Mouse (Mus musculus): ENCODE data around the gene Mylk4. TPM values are rescaled to one million over a fixed set of nuclear protein-coding genes. Genes with fewer than 3 reads are reported as not detected.

Mylk4 gene
- polyA plus RNA-seq, 1 experiment = 1.1 TPM

GRCm38 (mm10) chr13:32719284-32719683 lies 64.5 kb downstream of the Mylk4 start:
- 38% methylated on average over 3 of the region's 3 CpGs for WGBS
- TF ChIP-seq CTCF (IDR thresholded peaks at IDR 0.05; ENCODE audit: control insufficient read depth, insufficient read depth, low read length) (no peak), POLR2A (IDR thresholded peaks at IDR 0.05; ENCODE audit: borderline replicate concordance, control insufficient read depth, low read depth, low read length) (no peak)
- H3K27ac ChIP-seq (ENCODE audit: control insufficient read depth, insufficient read depth, low read depth, low read length, poor library complexity) = no peak overlapping the region
- no peaks in the 10 kb centered on the region for H3K4me1 ChIP-seq (ENCODE audit: control insufficient read depth, insufficient read depth, low read length)
- H3K4me3 ChIP-seq (replicated peaks; ENCODE audit: control insufficient read depth, low read depth, low read length) = no peak overlapping the region

GRCm38 (mm10) chr13:32717709-32718108 lies 66.0 kb downstream of the Mylk4 start:
- WGBS = 65% methylated on average over 5 of the region's 5 CpGs
- TF ChIP-seq POLR2A (IDR thresholded peaks at IDR 0.05; ENCODE audit: borderline replicate concordance, control insufficient read depth, low read depth, low read length) = no peak
- TF ChIP-seq CTCF (IDR thresholded peaks at IDR 0.05; ENCODE audit: control insufficient read depth, insufficient read depth, low read length) = no peak

GRCm38 (mm10) chr13:32712568-32712967 lies 71.2 kb downstream of the Mylk4 start:
- Histone ChIP-seq H3K27ac (ENCODE audit: control insufficient read depth, insufficient read depth, low read depth, low read length, poor library complexity) (no peak overlapping the region), H3K4me3 (replicated peaks; ENCODE audit: control insufficient read depth, low read depth, low read length) (no peak overlapping the region), H3K4me1 (ENCODE audit: control insufficient read depth, insufficient read depth, low read length) (peaks cover 2% of the 10 kb centered on the region)
- WGBS = 16% methylated on average over 3 of the region's 3 CpGs
- TF ChIP-seq POLR2A (IDR thresholded peaks at IDR 0.05; ENCODE audit: borderline replicate concordance, control insufficient read depth, low read depth, low read length) (no peak), CTCF (IDR thresholded peaks at IDR 0.05; ENCODE audit: control insufficient read depth, insufficient read depth, low read length) (no peak)

More at GRCm38 (mm10) chr13:32717709-32718108, 66.0 kb downstream of the Mylk4 start:
- Histone ChIP-seq H3K4me1 (ENCODE audit: control insufficient read depth, insufficient read depth, low read length) (no peaks in the 10 kb centered on the region), H3K4me3 (replicated peaks; ENCODE audit: control insufficient read depth, low read depth, low read length) (no peak overlapping the region), H3K27ac (ENCODE audit: control insufficient read depth, insufficient read depth, low read depth, low read length, poor library complexity) (no peak overlapping the region)

- no peak for TF ChIP-seq POLR2A (IDR thresholded peaks at IDR 0.05; ENCODE audit: borderline replicate concordance, control insufficient read depth, low read depth, low read length)
- no peak for TF ChIP-seq CTCF (IDR thresholded peaks at IDR 0.05; ENCODE audit: control insufficient read depth, insufficient read depth, low read length)
- WGBS = 69% methylated on average over 2 of the region's 2 CpGs
- Histone ChIP-seq H3K27ac (ENCODE audit: control insufficient read depth, insufficient read depth, low read depth, low read length, poor library complexity) (no peak overlapping the region), H3K4me3 (replicated peaks; ENCODE audit: control insufficient read depth, low read depth, low read length) (no peak overlapping the region), H3K4me1 (ENCODE audit: control insufficient read depth, insufficient read depth, low read length) (peaks cover 2% of the 10 kb centered on the region)
These were observed 75.9 kb downstream of the Mylk4 start for GRCm38 (mm10) chr13:32707894-32708293.

- Histone ChIP-seq H3K4me3 (replicated peaks; ENCODE audit: control insufficient read depth, low read depth, low read length) (no peak overlapping the region), H3K4me1 (ENCODE audit: control insufficient read depth, insufficient read depth, low read length) (peaks cover 2% of the 10 kb centered on the region), H3K27ac (ENCODE audit: control insufficient read depth, insufficient read depth, low read depth, low read length, poor library complexity) (no peak overlapping the region)
- WGBS = 51% methylated on average over 10 of the region's 10 CpGs
- TF ChIP-seq POLR2A (IDR thresholded peaks at IDR 0.05; ENCODE audit: borderline replicate concordance, control insufficient read depth, low read depth, low read length) = no peak
- no peak for TF ChIP-seq CTCF (IDR thresholded peaks at IDR 0.05; ENCODE audit: control insufficient read depth, insufficient read depth, low read length)
These were observed 77.0 kb downstream of the Mylk4 start for GRCm38 (mm10) chr13:32706651-32707288.

- Histone ChIP-seq H3K27ac (ENCODE audit: control insufficient read depth, insufficient read depth, low read depth, low read length, poor library complexity) (no peak overlapping the region), H3K4me1 (ENCODE audit: control insufficient read depth, insufficient read depth, low read length) (peaks cover 2% of the 10 kb centered on the region), H3K4me3 (replicated peaks; ENCODE audit: control insufficient read depth, low read depth, low read length) (no peak overlapping the region)
- TF ChIP-seq POLR2A (IDR thresholded peaks at IDR 0.05; ENCODE audit: borderline replicate concordance, control insufficient read depth, low read depth, low read length) (no peak), CTCF (IDR thresholded peaks at IDR 0.05; ENCODE audit: control insufficient read depth, insufficient read depth, low read length) (no peak)
- WGBS = 85% methylated on average over 1 of the region's 1 CpGs
These were observed 78.4 kb downstream of the Mylk4 start for GRCm38 (mm10) chr13:32705315-32705714.

- H3K27ac ChIP-seq (ENCODE audit: control insufficient read depth, insufficient read depth, low read depth, low read length, poor library complexity) = no peak overlapping the region
- TF ChIP-seq CTCF (IDR thresholded peaks at IDR 0.05; ENCODE audit: control insufficient read depth, insufficient read depth, low read length) (no peak), POLR2A (IDR thresholded peaks at IDR 0.05; ENCODE audit: borderline replicate concordance, control insufficient read depth, low read depth, low read length) (no peak)
- peaks cover 2% of the 10 kb centered on the region for H3K4me1 ChIP-seq (ENCODE audit: control insufficient read depth, insufficient read depth, low read length)
- WGBS = 88% methylated on average over 2 of the region's 2 CpGs
- H3K4me3 ChIP-seq (replicated peaks; ENCODE audit: control insufficient read depth, low read depth, low read length) = no peak overlapping the region
These were observed 78.8 kb downstream of the Mylk4 start for GRCm38 (mm10) chr13:32704911-32705310.

- no peak for TF ChIP-seq CTCF (IDR thresholded peaks at IDR 0.05; ENCODE audit: control insufficient read depth, insufficient read depth, low read length)
- TF ChIP-seq POLR2A (IDR thresholded peaks at IDR 0.05; ENCODE audit: borderline replicate concordance, control insufficient read depth, low read depth, low read length) = no peak
- 76% methylated on average over 1 of the region's 1 CpGs for WGBS
- Histone ChIP-seq H3K27ac (ENCODE audit: control insufficient read depth, insufficient read depth, low read depth, low read length, poor library complexity) (no peak overlapping the region), H3K4me1 (ENCODE audit: control insufficient read depth, insufficient read depth, low read length) (no peaks in the 10 kb centered on the region), H3K4me3 (replicated peaks; ENCODE audit: control insufficient read depth, low read depth, low read length) (no peak overlapping the region)
These were observed 82.2 kb downstream of the Mylk4 start for GRCm38 (mm10) chr13:32701564-32701963.

- Histone ChIP-seq H3K4me1 (ENCODE audit: control insufficient read depth, insufficient read depth, low read length) (no peaks in the 10 kb centered on the region), H3K4me3 (replicated peaks; ENCODE audit: control insufficient read depth, low read depth, low read length) (no peak overlapping the region), H3K27ac (ENCODE audit: control insufficient read depth, insufficient read depth, low read depth, low read length, poor library complexity) (no peak overlapping the region)
- TF ChIP-seq POLR2A (IDR thresholded peaks at IDR 0.05; ENCODE audit: borderline replicate concordance, control insufficient read depth, low read depth, low read length) (no peak), CTCF (IDR thresholded peaks at IDR 0.05; ENCODE audit: control insufficient read depth, insufficient read depth, low read length) (no peak)
- WGBS = 80% methylated on average over 1 of the region's 1 CpGs
These were observed 84.4 kb downstream of the Mylk4 start for GRCm38 (mm10) chr13:32699376-32699775.
